Mouse (Mus musculus) G1E (cell line): Measurements from ENCODE around the gene Plekho1.
"Not testable (repeated sequence)": the region's sequence is repeated elsewhere in the genome, so short reads cannot be mapped to it uniquely, and the experiment has no call there.

Source experiments
- CTCF ChIP-seq: IDR thresholded peaks from 2 replicates; pipeline ENCODE4 v1.5.1; 2012; ENCODE audit warnings: low read depth, low read length, inconsistent platforms, mixed read lengths
- GATA1 ChIP-seq: IDR thresholded peaks from 2 replicates; pipeline ENCODE4 v1.6.1; 2012; ENCODE audit warnings: borderline replicate concordance, low read length, inconsistent platforms, mixed read lengths
- GATA2 ChIP-seq: IDR thresholded peaks from 2 replicates; pipeline ENCODE4 v1.6.1; 2012; ENCODE audit warnings: low read depth, low read length, inconsistent platforms, borderline replicate concordance
- POLR2AphosphoS5 ChIP-seq: IDR thresholded peaks from 2 replicates; pipeline ENCODE4 v1.6.1; 2012; ENCODE audit warnings: low read depth, low read length, inconsistent platforms; ENCODE audit not compliant: insufficient replicate concordance
- TAL1 ChIP-seq: conservative IDR thresholded peaks from 2 replicates; pipeline ENCODE4 v1.6.1; 2012; ENCODE audit warnings: low read depth, low read length, inconsistent platforms, mixed read lengths

DNA sequence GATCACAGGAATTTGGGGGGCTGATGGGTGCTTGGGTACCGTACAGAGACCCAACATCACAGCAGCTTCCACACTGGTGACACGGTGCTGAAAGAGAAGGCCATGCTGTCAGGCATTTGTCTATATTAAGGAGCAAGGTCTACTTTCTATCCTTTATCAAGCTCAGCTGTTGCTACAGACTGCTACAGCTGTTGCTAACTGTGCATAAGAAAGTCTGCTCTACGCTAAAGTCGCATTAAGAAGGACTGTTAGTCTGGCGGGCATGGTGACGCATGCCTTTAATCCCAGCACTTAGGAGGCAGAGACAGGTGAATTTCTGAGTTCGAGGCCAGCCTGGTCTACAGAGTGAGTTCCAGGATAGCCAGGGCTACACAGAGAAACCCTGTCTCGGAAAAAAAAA lies 33.6 kb downstream of the Plekho1 start:
- not testable (repeated sequence) for TF ChIP-seq TAL1, CTCF, GATA1, POLR2AphosphoS5, GATA2
